Mouse (Mus musculus) C2C12 (cell line): ENCODE data around the gene Ppp2r2c.

Source experiments
- CEBPB ChIP-seq: IDR thresholded peaks from one replicate; pipeline ENCODE4 v1.6.1; 2011; ENCODE audit warnings: low read depth, mild to moderate bottlenecking, control low read depth, moderate library complexity
- CTCF ChIP-seq: IDR thresholded peaks from one replicate; pipeline ENCODE4 v1.5.1; 2011; ENCODE audit not compliant: control insufficient read depth, insufficient read depth, insufficient read length
- MYOD1 ChIP-seq: IDR thresholded peaks from one replicate; pipeline ENCODE4 v1.6.1; 2011; ENCODE audit warnings: low read depth; ENCODE audit not compliant: control insufficient read depth, insufficient read length

DNA sequence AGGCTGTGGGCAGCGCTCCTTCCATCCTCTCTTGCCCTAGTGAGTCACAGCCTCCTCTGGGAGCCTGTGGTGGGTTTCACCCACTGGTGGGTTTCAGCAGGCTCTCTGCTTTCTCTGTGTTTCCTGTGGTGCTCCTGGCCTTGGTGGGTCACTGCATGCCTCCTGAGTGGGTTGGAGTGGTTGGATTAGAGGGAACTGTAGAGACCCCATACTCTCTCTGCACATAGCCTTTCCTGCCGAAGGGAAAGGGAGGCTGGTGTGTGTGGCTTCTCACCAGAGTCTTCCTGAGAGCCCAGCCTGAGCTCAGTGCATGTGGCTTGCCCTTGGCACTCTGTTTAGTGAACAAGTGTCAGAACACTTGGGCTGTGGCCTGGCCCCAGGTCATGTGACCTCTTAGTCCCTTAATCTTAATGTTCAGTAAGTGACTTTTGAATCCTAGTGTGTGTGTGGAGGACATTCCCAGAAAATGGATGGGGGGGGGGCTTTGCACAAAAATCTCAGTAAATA is 21.1 kb downstream of the Ppp2r2c start:
- TF ChIP-seq MYOD1 (no peak), CTCF (no peak), CEBPB (no peak)
